Mouse (Mus musculus) kidney, embryonic 15.5 days (tissue): ENCODE measurements around the gene Adh4. TPM values are rescaled to one million over a fixed set of nuclear protein-coding genes. Genes with fewer than 3 reads are reported as not detected.

Experiments used
- polyA plus RNA-seq: library from polyadenylated mRNA; unstranded; fragments of >200 nt; fragmentation: Nextera tagmentation; extraction: Ambion mirVana; gene quantifications from 2 replicates; pipeline ENCODE4 v1.2.1, GENCODE M21; 2015

Gene Adh4
- polyA plus RNA-seq, 1 experiment from 2014 or later = not detected

Other genes starting within 250 kb of the Adh4 start
- gene 4930579F01Rik, start 221.6 kb upstream of the Adh4 start, polyA plus RNA-seq = 0.09 and 0.19 TPM in 2 replicates
- gene Adh7, start 197.7 kb upstream of the Adh4 start, polyA plus RNA-seq = 0.74 and 0.91 TPM in 2 replicates
- 43.5 and 86.9 TPM in 2 replicates for gene Adh1, start 154.5 kb upstream of the Adh4 start, polyA plus RNA-seq
- gene Adh6a, start 102.2 kb upstream of the Adh4 start, polyA plus RNA-seq = 0.28 TPM in 1 of 2 replicates, not detected in the other
- gene Adh6b, start 73.7 kb upstream of the Adh4 start, polyA plus RNA-seq = 0.33 and 0.43 TPM in 2 replicates
- 236 and 242 TPM in 2 replicates for gene Adh5, start 27.6 kb downstream of the Adh4 start, polyA plus RNA-seq
- gene Metap1, start 74.0 kb downstream of the Adh4 start, polyA plus RNA-seq = 46.1 and 47.3 TPM in 2 replicates
- gene Eif4e, start 110.7 kb downstream of the Adh4 start, polyA plus RNA-seq = 356 and 375 TPM in 2 replicates